Mouse (Mus musculus) heart, embryonic 13.5 days (tissue): ENCODE measurements around the gene Hddc3. TPM values are rescaled to one million over a fixed set of nuclear protein-coding genes. Genes with fewer than 3 reads are reported as not detected.

Experiments used
- ATAC-seq: fragments of 200-750 bp; cut with Nextera tagmentation; 2 replicates; pipeline ENCODE4 v1.8.0; 2017; ENCODE audit warnings: moderate TSS enrichment; ENCODE audit not compliant: insufficient number of reproducible peaks, low FRiP score, low TSS enrichment; ENCODE audit errors: extremely low read depth
- H3K27ac ChIP-seq: fragments of 300-500 bp; sonication (generic); replicated peaks from 2 replicates; pipeline ENCODE4 v1.5.1; 2015; ENCODE audit warnings: moderate library complexity, mild to moderate bottlenecking, inconsistent platforms
- H3K27me3 ChIP-seq: fragments of 300-500 bp; sonication (generic); replicated peaks from 2 replicates; pipeline ENCODE4 v1.6.1; 2015; ENCODE audit warnings: mild to moderate bottlenecking, inconsistent platforms
- H3K36me3 ChIP-seq: fragments of 300-500 bp; sonication (generic); 2 replicates; pipeline ENCODE4 v1.6.1; 2015; ENCODE audit warnings: mild to moderate bottlenecking, inconsistent platforms
- H3K4me1 ChIP-seq: fragments of 300-500 bp; sonication (generic); 2 replicates; pipeline ENCODE4 v1.6.1; 2015; ENCODE audit warnings: inconsistent platforms
- H3K4me2 ChIP-seq: fragments of 300-500 bp; sonication (generic); 2 replicates; pipeline ENCODE4 v1.6.1; 2015; ENCODE audit warnings: inconsistent platforms, mild to moderate bottlenecking, moderate library complexity
- H3K4me3 ChIP-seq: fragments of 300-500 bp; sonication (generic); 2 replicates; pipeline ENCODE4 v1.5.1; 2015; ENCODE audit warnings: moderate library complexity, mild to moderate bottlenecking, inconsistent platforms
- H3K9ac ChIP-seq: fragments of 300-500 bp; sonication (generic); 2 replicates; pipeline ENCODE4 v1.6.1; 2015; ENCODE audit warnings: inconsistent platforms, mild to moderate bottlenecking, moderate library complexity
- H3K9me3 ChIP-seq: fragments of 300-500 bp; sonication (generic); 2 replicates; pipeline ENCODE4 v1.6.1; 2016; ENCODE audit warnings: inconsistent platforms
- WGBS: fragments of 180-500 bp; shearing (Covaris S2); methylation state at CpG from one replicate; pipeline ENCODE4 v1.1.7; 2015; ENCODE audit warnings: mixed read lengths; 5-methylcytosine and 5-hydroxymethylcytosine counted together
- polyA plus RNA-seq: library from polyadenylated mRNA; unstranded; fragments of >200 nt; fragmentation: Nextera tagmentation; extraction: Ambion mirVana; gene quantifications from 2 replicates; pipeline ENCODE4 v1.2.1, GENCODE M21; 2015

The Hddc3 gene
- polyA plus RNA-seq, 1 experiment from 2014 or later = 14.5 TPM

DNA sequence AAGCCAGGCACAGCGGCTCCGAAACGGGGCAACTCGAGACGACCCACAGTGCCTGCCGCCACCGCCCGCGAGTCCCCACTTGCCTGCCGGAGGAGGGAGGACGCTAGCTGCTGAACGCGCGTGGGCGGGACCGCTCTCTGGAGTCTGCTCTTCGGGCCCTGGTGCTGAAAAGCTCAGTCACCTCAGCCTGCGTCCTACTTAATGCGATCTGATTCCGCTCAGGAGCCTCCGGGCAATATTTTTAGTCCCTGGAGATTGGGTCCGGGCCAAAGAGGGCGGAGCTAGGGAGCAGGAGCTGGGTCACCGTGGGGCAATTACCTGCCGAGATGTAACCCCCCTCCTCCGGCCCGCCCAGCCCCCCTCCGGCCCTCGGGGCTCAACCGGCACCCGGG is 27.7 kb downstream of the Hddc3 start:
- peak; percentile 47; the same call in 1 of the 2 replicates for ATAC-seq
- WGBS = under 1% methylated on average over 31 of the region's 31 CpGs
- Histone ChIP-seq H3K36me3 (peaks cover 31% of the 10 kb centered on the region), H3K4me2 (peak overlapping the region; percentile 85), H3K9me3 (no peaks in the 10 kb centered on the region), H3K9ac (peak overlapping the region; percentile 94), H3K4me3 (peak overlapping the region; percentile 91), H3K4me1 (peaks cover 31% of the 10 kb centered on the region), H3K27ac (peak overlapping the region; percentile 92), H3K27me3 (no peaks in the 10 kb centered on the region)

DNA sequence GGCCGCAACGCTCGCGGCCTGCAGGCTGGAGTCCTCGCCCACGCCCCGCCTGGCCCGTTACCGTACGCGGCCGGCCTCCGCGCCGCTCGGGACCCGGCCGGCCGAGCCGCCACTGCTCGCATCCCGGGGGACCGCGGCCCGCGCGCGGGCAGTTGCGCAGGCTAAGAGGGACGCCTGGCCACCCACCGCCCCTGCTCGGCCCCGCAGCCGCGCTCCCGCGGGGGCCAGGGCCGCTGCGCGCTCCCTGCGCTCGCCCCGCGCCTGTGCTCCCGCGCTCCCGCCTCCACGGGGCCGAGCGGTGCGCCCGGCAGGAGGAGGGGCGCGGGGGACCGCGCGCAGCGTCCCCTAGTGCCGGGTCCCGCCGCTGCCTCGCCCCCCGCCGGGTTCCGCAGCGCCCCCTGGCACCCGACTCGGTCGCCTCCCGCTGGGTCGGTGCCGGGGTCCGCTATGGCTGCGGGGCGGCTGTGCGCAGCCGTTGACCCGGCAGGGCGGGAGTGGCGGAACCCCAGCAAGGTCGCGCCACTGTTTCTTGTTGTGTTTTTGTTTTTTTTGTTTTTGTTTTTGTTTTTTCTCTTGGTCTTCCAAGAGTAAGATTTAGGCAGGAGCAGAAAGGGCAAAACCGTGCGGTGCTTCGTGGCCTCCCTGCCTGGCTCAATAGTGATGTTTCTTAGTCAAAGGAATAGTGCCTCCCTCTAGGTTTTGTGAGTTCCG is 28.3 kb downstream of the Hddc3 start, which contains the start of gene Man2a2:
Man2a2 (minus strand) TSS at position 335 of the 711 bp plus-strand sequence.
- Histone ChIP-seq H3K36me3 (peaks cover 25% of the 10 kb centered on the region), H3K27me3 (no peaks in the 10 kb centered on the region), H3K9ac (peak within 1 kb of the TSS; percentile 94), H3K4me3 (peak within 1 kb of the TSS; percentile 91), H3K27ac (peak within 1 kb of the TSS; percentile 92), H3K4me2 (peak within 1 kb of the TSS; percentile 85), H3K4me1 (peaks cover 28% of the 10 kb centered on the region), H3K9me3 (no peaks in the 10 kb centered on the region)
- peak; percentile 56 for ATAC-seq
- under 1% methylated on average over 71 of the region's 86 CpGs for WGBS

DNA sequence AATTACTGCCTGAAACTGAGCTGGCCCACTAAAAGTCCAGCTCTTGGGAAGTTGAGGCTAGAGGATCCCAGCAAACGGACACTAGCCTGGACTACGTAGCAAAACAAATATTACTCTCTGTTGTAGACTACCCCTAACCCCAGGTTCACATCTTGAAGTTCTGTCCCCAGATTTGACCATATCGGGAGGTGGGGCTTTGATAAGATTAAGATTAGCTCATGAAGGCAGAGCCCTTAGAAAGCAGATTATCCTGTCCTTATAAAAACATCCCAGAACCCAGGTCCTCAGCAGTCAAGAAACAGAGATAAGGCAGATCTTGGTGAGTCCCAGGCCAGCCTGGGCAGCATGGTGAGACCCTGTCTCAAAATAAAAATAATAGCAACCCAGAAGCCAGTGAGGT is 29.3 kb downstream of the Hddc3 start:
- Histone ChIP-seq H3K27me3 (no peaks in the 10 kb centered on the region), H3K9ac (no peak overlapping the region), H3K4me2 (no peak overlapping the region), H3K27ac (no peak overlapping the region), H3K4me3 (no peak overlapping the region), H3K36me3 (peaks cover 15% of the 10 kb centered on the region), H3K9me3 (no peaks in the 10 kb centered on the region), H3K4me1 (peaks cover 28% of the 10 kb centered on the region)
- no peak for ATAC-seq
- 36% methylated on average over 3 of the region's 3 CpGs for WGBS

DNA sequence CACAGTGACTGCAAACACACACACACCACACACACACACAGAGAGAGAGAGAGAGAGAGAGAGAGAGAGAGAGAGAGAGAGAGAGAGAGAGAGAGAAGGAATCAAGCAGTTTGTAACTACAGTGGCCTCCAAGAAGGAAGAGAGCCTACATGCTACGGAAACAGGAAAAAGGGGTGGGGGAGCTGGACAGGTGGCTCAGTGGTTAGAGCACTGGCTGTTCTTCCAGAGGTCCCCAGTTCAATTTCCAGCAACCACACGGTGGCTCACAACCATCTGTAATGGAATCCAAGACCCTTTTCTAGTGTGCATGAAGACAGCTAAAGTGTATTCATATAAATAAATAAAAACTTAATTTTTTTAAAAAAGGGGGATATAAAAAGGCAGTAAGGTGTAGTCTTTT is 29.8 kb downstream of the Hddc3 start:
- H3K27ac ChIP-seq = no peak overlapping the region
- no peaks in the 10 kb centered on the region for H3K27me3 ChIP-seq
- WGBS = 47% methylated on average over 2 of the region's 2 CpGs
- H3K9ac ChIP-seq = no peak overlapping the region
- H3K4me2 ChIP-seq = no peak overlapping the region
- no peaks in the 10 kb centered on the region for H3K9me3 ChIP-seq
- peaks cover 10% of the 10 kb centered on the region for H3K36me3 ChIP-seq
- peaks cover 29% of the 10 kb centered on the region for H3K4me1 ChIP-seq
- ATAC-seq = no peak
- H3K4me3 ChIP-seq = no peak overlapping the region

DNA sequence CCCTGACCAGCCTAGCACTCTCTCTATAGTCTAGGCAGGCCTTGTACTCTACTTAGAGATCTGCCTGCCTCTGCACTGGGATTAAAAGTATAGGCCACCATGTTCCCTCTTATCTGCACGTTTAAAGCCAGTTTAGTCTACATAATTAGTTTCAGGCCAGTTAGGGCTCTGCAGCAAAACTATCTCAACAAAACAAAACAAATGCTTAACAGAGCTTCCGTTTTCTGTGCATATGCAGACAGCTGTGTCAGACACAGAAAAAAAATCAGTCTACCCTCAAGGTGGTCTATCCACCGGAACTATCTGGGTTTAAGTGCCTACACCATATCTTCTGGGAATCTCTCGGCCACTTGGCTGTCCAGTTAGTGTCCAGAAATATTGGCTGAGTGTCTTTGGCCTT is 30.4 kb downstream of the Hddc3 start:
- WGBS = 68% methylated on average over 4 of the region's 4 CpGs
- Histone ChIP-seq H3K4me2 (no peak overlapping the region), H3K36me3 (peaks cover 5% of the 10 kb centered on the region), H3K27me3 (no peaks in the 10 kb centered on the region), H3K9ac (no peak overlapping the region), H3K4me3 (no peak overlapping the region), H3K4me1 (peaks cover 25% of the 10 kb centered on the region), H3K27ac (no peak overlapping the region), H3K9me3 (no peaks in the 10 kb centered on the region)
- no peak for ATAC-seq

DNA sequence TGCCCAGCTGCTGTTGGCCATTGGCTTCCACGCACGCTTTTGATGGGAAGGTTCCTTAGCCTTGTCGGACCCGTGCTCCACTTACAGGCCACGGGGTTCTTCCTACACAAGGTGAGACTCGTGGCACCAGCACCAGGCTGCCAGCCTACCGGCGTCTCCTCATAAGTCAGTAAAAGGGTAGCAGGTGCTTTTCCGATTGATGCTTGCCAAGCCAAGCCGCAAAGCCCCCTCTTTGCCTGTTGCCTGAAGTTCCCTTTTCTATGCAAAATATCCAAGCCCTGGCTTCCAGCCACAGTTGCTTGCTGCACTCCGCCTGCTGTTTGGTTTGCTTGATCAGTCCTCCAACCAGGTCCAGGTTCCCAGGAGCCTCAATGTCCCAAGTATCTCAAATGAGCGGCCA is 30.9 kb downstream of the Hddc3 start:
- Histone ChIP-seq H3K27me3 (no peaks in the 10 kb centered on the region), H3K4me3 (no peak overlapping the region), H3K36me3 (peaks cover 6% of the 10 kb centered on the region; the same call in 1 of the 2 replicates), H3K27ac (no peak overlapping the region), H3K9me3 (no peaks in the 10 kb centered on the region), H3K4me1 (peaks cover 22% of the 10 kb centered on the region), H3K9ac (0 out of 2 replicates have a peak overlapping the region, but pooled peaks have one; percentile 19), H3K4me2 (no peak overlapping the region)
- no peak for ATAC-seq
- WGBS = 81% methylated on average over 12 of the region's 12 CpGs

DNA sequence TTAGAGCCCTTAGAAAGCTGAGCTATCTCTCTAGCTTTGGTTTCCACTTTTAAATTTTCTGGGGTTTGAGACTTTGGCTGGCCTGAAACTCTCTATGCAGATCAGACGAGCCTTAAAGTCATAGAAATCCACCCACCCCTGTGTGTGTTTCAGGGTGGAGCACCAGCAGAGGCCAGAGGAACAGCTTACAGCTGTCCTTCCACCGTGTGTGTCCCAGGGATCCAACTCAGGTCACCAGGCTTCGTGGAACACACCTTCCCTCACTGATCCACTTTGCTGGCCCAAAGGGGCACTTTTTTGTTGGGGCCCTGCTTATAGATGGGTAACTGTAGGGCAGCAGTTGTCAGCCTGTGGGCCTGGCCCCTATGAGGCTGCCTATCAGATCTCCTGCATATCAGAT is 31.4 kb downstream of the Hddc3 start:
- Histone ChIP-seq H3K36me3 (peaks cover 11% of the 10 kb centered on the region; the same call in 1 of the 2 replicates), H3K4me2 (no peak overlapping the region), H3K27ac (no peak overlapping the region), H3K4me3 (no peak overlapping the region), H3K9ac (0 out of 2 replicates have a peak overlapping the region, but pooled peaks have one; percentile 19), H3K9me3 (no peaks in the 10 kb centered on the region), H3K4me1 (peaks cover 17% of the 10 kb centered on the region), H3K27me3 (no peaks in the 10 kb centered on the region)
- WGBS = 48% methylated on average over 3 of the region's 3 CpGs
- no peak for ATAC-seq

DNA sequence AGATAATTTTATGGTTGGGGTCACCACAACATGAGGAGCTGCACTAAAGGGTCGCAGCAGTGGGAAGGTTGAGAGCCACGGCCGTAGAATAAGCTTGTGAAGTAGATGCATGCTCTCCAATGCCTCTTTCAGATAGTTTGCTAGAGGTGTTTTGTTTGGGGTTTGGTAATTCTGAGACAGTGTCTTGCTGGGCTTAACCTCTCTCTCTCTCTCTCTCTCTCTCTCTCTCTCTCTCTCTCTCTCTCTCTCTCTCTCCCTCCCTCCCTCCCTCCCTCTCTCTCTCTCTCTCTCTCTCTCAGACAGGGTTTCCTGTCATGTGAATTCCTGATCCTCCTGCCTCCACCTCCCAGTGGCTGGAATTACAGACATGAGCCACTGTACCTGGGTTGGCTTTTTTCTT is 31.8 kb downstream of the Hddc3 start:
- H3K27me3 ChIP-seq = no peaks in the 10 kb centered on the region
- 86% methylated on average over 3 of the region's 3 CpGs for WGBS

DNA sequence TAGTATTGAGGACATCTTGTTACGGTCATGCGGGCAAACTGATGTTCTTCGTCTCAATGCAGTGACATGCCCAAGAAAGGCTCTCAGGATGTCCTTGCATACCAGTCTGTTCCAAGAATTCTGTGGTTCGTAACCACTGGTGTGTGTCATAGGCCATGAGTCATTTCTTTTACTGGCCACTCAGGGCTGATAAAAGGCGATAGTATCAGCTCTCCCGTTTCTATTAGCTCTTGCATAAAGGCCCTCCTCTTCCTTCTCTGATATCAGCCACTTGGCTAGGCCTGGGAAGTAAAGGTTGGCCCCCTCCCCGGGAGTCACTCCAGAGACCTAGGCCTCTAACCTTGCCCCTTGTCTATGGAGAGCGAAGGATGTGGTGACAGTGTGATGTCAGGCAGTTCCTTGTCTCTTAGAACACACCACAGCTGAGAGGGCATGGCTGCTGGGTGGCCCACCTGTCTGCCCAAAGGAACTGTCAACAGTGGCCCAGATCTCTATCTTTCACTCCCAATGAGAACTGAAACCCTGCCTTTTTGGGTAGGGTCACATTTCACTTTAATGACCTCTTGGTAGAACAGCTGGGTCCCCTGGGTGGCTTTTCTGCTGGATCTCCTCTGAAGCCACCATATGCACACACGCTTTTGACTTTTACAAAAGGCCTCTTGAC is 32.6 kb downstream of the Hddc3 start:
- no peak overlapping the region for H3K9ac ChIP-seq
- peaks cover 23% of the 10 kb centered on the region for H3K36me3 ChIP-seq
- WGBS = 41% methylated on average over 9 of the region's 9 CpGs
- ATAC-seq = no peak
- H3K4me1 ChIP-seq = peaks cover 5% of the 10 kb centered on the region; the same call in 1 of the 2 replicates
- no peak overlapping the region for H3K4me3 ChIP-seq
- H3K27ac ChIP-seq = no peak overlapping the region
- no peak overlapping the region for H3K4me2 ChIP-seq
- no peaks in the 10 kb centered on the region for H3K27me3 ChIP-seq
- H3K9me3 ChIP-seq = no peaks in the 10 kb centered on the region

More for the DNA sequence above, 31.8 kb downstream of the Hddc3 start:
- no peak for ATAC-seq
- Histone ChIP-seq H3K4me3 (no peak overlapping the region), H3K27ac (no peak overlapping the region), H3K36me3 (peaks cover 15% of the 10 kb centered on the region), H3K4me2 (no peak overlapping the region), H3K9ac (no peak overlapping the region), H3K4me1 (peaks cover 13% of the 10 kb centered on the region), H3K9me3 (no peaks in the 10 kb centered on the region)

DNA sequence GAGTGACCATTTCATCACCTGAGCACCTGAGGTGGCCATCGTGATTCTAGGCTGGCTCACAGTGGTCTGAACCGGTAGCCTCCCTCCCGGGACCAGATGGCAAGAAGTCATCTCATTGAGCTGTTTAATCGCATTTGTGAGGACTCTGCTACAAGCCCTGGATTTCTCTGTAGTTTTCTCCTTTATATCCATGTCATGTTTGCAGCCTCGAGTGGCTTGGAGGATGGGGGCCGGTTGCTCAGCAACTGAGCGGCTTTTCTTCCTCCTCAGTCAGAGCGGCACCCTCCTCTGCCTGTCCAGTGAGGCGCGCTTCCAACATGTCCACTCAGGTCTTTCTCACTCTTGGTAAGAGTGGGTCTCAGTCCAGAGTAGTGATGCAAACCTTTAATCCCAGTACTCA is 33.3 kb downstream of the Hddc3 start:
- no peak for ATAC-seq
- Histone ChIP-seq H3K9me3 (no peaks in the 10 kb centered on the region), H3K27ac (no peak overlapping the region), H3K9ac (no peak overlapping the region), H3K36me3 (peaks cover 30% of the 10 kb centered on the region), H3K27me3 (no peaks in the 10 kb centered on the region), H3K4me3 (no peak overlapping the region), H3K4me2 (no peak overlapping the region), H3K4me1 (0 out of 2 replicates have a peak, but pooled peaks cover 5% of the 10 kb centered on the region)
- 77% methylated on average over 10 of the region's 10 CpGs for WGBS

DNA sequence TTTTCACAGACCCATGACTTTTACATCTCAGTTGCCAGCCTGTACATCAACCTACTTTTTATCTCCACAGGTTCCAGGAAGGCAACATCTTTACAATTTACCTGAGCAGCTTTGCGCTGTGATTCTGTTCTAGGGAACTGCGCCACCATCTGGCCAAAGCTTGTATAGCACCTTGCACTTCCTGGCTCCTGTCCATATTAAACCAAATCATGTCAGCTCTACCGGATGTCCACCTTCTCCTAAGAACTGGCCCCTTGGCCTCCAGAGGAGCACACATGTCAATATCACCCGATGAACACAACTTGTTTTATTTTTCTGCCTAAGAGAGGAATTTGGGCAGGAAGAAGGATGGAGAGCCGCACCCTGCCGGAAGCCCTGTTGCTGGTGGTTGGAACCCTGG is 34.6 kb downstream of the Hddc3 start:
- 38% methylated on average over 6 of the region's 6 CpGs for WGBS
- no peaks in the 10 kb centered on the region for H3K9me3 ChIP-seq
- H3K4me2 ChIP-seq = no peak overlapping the region
- H3K27me3 ChIP-seq = no peaks in the 10 kb centered on the region; the same call in 1 of the 2 replicates
- ATAC-seq = no peak
- H3K4me3 ChIP-seq = no peak overlapping the region
- no peak overlapping the region for H3K9ac ChIP-seq
- H3K36me3 ChIP-seq = peaks cover 39% of the 10 kb centered on the region
- H3K4me1 ChIP-seq = 0 out of 2 replicates have a peak, but pooled peaks cover 3% of the 10 kb centered on the region
- no peak overlapping the region for H3K27ac ChIP-seq
